Mouse (Mus musculus) stomach, embryonic 16.5 days (tissue): ENCODE measurements at regions not wholly inside any gene's neighbourhood (a gene's known extent, or its start where the extent isn't known, plus 50 kb on each side); places are given as distances from the start of the nearest gene placed in this dataset.

ENCODE experiments used
- ATAC-seq: fragments of 200-750 bp; cut with Nextera tagmentation; 2 replicates; pipeline ENCODE4 v1.8.0; 2017; ENCODE audit warnings: moderate number of reproducible peaks, moderate TSS enrichment; ENCODE audit not compliant: insufficient read depth, low FRiP score
- H3K27ac ChIP-seq: fragments of 300-500 bp; sonication (generic); 2 replicates; pipeline ENCODE4 v1.5.1; 2014; ENCODE audit warnings: low read length
- H3K27me3 ChIP-seq: fragments of 300-500 bp; sonication (generic); 2 replicates; pipeline ENCODE4 v1.6.1; 2014; ENCODE audit warnings: low read length, control low read depth, mixed read lengths; ENCODE audit not compliant: control insufficient read depth, insufficient read depth
- H3K36me3 ChIP-seq: fragments of 300-500 bp; sonication (generic); 2 replicates; pipeline ENCODE4 v1.6.1; 2014; ENCODE audit warnings: low read length; ENCODE audit not compliant: control insufficient read depth, insufficient read depth
- H3K4me1 ChIP-seq: fragments of 300-500 bp; sonication (generic); 2 replicates; pipeline ENCODE4 v1.6.1; 2014; ENCODE audit warnings: low read length, control low read depth, mixed read lengths; ENCODE audit not compliant: control insufficient read depth, insufficient read depth
- H3K4me2 ChIP-seq: fragments of 300-500 bp; sonication (generic); 2 replicates; pipeline ENCODE4 v1.6.1; 2014; ENCODE audit warnings: low read depth, low read length, mixed read lengths
- H3K4me3 ChIP-seq: fragments of 300-500 bp; sonication (generic); replicated peaks from 2 replicates; pipeline ENCODE4 v1.5.1; 2014; ENCODE audit warnings: mild to moderate bottlenecking, low read length
- H3K9ac ChIP-seq: fragments of 300-500 bp; sonication (generic); 2 replicates; pipeline ENCODE4 v1.6.1; 2014; ENCODE audit warnings: low read length
- H3K9me3 ChIP-seq: fragments of 300-500 bp; sonication (generic); replicated peaks from 2 replicates; pipeline ENCODE4 v1.6.1; 2016; ENCODE audit warnings: low read length, control low read depth; ENCODE audit not compliant: control insufficient read depth
- WGBS: fragments of 180-500 bp; shearing (Covaris S2); extraction: QIAGEN DNeasy Blood & Tissue Kit; methylation state at CpG from one replicate; pipeline ENCODE4 v1.1.7; 2014; 5-methylcytosine and 5-hydroxymethylcytosine counted together

- Histone ChIP-seq H3K36me3 (no peaks in the 10 kb centered on the region; the same call in 1 of the 2 replicates), H3K27ac (no peak overlapping the region), H3K4me2 (no peak overlapping the region), H3K9ac (no peak overlapping the region), H3K27me3 (no peaks in the 10 kb centered on the region), H3K4me3 (no peak overlapping the region), H3K9me3 (peaks cover 5% of the 10 kb centered on the region), H3K4me1 (no peaks in the 10 kb centered on the region; the same call in 1 of the 2 replicates)
- WGBS, result 60% methylated on average over 7 of the region's 7 CpGs
- ATAC-seq, result no peak
Measured at GRCm38 (mm10) chr5:148768346-148768745, 160.8 kb downstream of the Katnal1 start.

GRCm38 (mm10) chr5:148765993-148766392 lies 163.1 kb downstream of the Katnal1 start:
- peak; percentile 71; the same call in 1 of the 2 replicates for ATAC-seq
- Histone ChIP-seq H3K9me3 (peaks cover 5% of the 10 kb centered on the region), H3K4me1 (no peaks in the 10 kb centered on the region; the same call in 1 of the 2 replicates), H3K27me3 (no peaks in the 10 kb centered on the region), H3K27ac (no peak overlapping the region), H3K4me2 (no peak overlapping the region), H3K9ac (no peak overlapping the region), H3K36me3 (no peaks in the 10 kb centered on the region; the same call in 1 of the 2 replicates), H3K4me3 (no peak overlapping the region)
- WGBS, result 69% methylated on average over 7 of the region's 7 CpGs

- Histone ChIP-seq H3K9me3 (peaks cover 4% of the 10 kb centered on the region; the same call in 1 of the 2 replicates), H3K27me3 (no peaks in the 10 kb centered on the region), H3K4me3 (no peak overlapping the region), H3K9ac (no peak overlapping the region), H3K4me2 (no peak overlapping the region), H3K27ac (peak overlapping the region; percentile 16; the same call in 1 of the 2 replicates), H3K36me3 (no peaks in the 10 kb centered on the region), H3K4me1 (no peaks in the 10 kb centered on the region; the same call in 1 of the 2 replicates)
- WGBS, result 72% methylated on average over 9 of the region's 9 CpGs
- ATAC-seq, result no peak
Measured at GRCm38 (mm10) chr5:148760108-148760507, 169.0 kb downstream of the Katnal1 start.

- no peak for ATAC-seq
- no peaks in the 10 kb centered on the region; the same call in 1 of the 2 replicates for H3K4me1 ChIP-seq
- WGBS, result 81% methylated on average over 7 of the region's 7 CpGs
- H3K4me3 ChIP-seq, result no peak overlapping the region
- no peak overlapping the region for H3K9ac ChIP-seq
- H3K36me3 ChIP-seq, result no peaks in the 10 kb centered on the region
- peaks cover 4% of the 10 kb centered on the region; the same call in 1 of the 2 replicates for H3K9me3 ChIP-seq
- H3K27ac ChIP-seq, result no peak overlapping the region
- H3K4me2 ChIP-seq, result no peak overlapping the region
- H3K27me3 ChIP-seq, result no peaks in the 10 kb centered on the region
Measured at GRCm38 (mm10) chr5:148758786-148759185, 170.3 kb downstream of the Katnal1 start.

- 74% methylated on average over 5 of the region's 5 CpGs for WGBS
- peaks cover 4% of the 10 kb centered on the region; the same call in 1 of the 2 replicates for H3K9me3 ChIP-seq
- no peak for ATAC-seq
- no peak overlapping the region for H3K4me2 ChIP-seq
- H3K27me3 ChIP-seq, result no peaks in the 10 kb centered on the region
- H3K9ac ChIP-seq, result no peak overlapping the region
- H3K4me1 ChIP-seq, result no peaks in the 10 kb centered on the region
- H3K36me3 ChIP-seq, result no peaks in the 10 kb centered on the region
- no peak overlapping the region for H3K4me3 ChIP-seq
- H3K27ac ChIP-seq, result no peak overlapping the region
Measured at GRCm38 (mm10) chr5:148757715-148758114, 171.4 kb downstream of the Katnal1 start.

- ATAC-seq, result no peak
- Histone ChIP-seq H3K9me3 (peaks cover 4% of the 10 kb centered on the region; the same call in 1 of the 2 replicates), H3K36me3 (no peaks in the 10 kb centered on the region), H3K4me1 (no peaks in the 10 kb centered on the region), H3K27ac (no peak overlapping the region), H3K4me2 (no peak overlapping the region), H3K9ac (no peak overlapping the region), H3K27me3 (no peaks in the 10 kb centered on the region), H3K4me3 (no peak overlapping the region)
- WGBS, result 63% methylated on average over 8 of the region's 8 CpGs
Measured at GRCm38 (mm10) chr5:148757236-148757635, 171.9 kb downstream of the Katnal1 start.

GRCm38 (mm10) chr5:148756246-148756930 lies 172.7 kb downstream of the Katnal1 start:
- no peaks in the 10 kb centered on the region for H3K4me1 ChIP-seq
- H3K27me3 ChIP-seq, result no peaks in the 10 kb centered on the region
- no peak for ATAC-seq
- 83% methylated on average over 16 of the region's 16 CpGs for WGBS
- no peak overlapping the region for H3K27ac ChIP-seq
- H3K36me3 ChIP-seq, result no peaks in the 10 kb centered on the region
- H3K4me3 ChIP-seq, result no peak overlapping the region
- H3K9ac ChIP-seq, result no peak overlapping the region
- H3K4me2 ChIP-seq, result no peak overlapping the region
- H3K9me3 ChIP-seq, result peaks cover 4% of the 10 kb centered on the region; the same call in 1 of the 2 replicates

- ATAC-seq, result no peak
- Histone ChIP-seq H3K27ac (no peak overlapping the region), H3K4me2 (no peak overlapping the region)
Measured at GRCm38 (mm10) chr5:148755807-148756206, 173.3 kb downstream of the Katnal1 start.

GRCm38 (mm10) chr5:148754896-148755295 lies 174.2 kb downstream of the Katnal1 start:
- Histone ChIP-seq H3K4me1 (no peaks in the 10 kb centered on the region), H3K4me3 (no peak overlapping the region), H3K27me3 (no peaks in the 10 kb centered on the region), H3K4me2 (no peak overlapping the region), H3K9me3 (peaks cover 4% of the 10 kb centered on the region; the same call in 1 of the 2 replicates), H3K36me3 (no peaks in the 10 kb centered on the region), H3K9ac (no peak overlapping the region), H3K27ac (no peak overlapping the region)
- ATAC-seq, result 0 out of 2 replicates have a peak, but pooled peaks have one; percentile 31
- 49% methylated on average over 10 of the region's 10 CpGs for WGBS

More at GRCm38 (mm10) chr5:148755807-148756206, 173.3 kb downstream of the Katnal1 start:
- peaks cover 4% of the 10 kb centered on the region; the same call in 1 of the 2 replicates for H3K9me3 ChIP-seq
- H3K9ac ChIP-seq, result no peak overlapping the region
- H3K27me3 ChIP-seq, result no peaks in the 10 kb centered on the region
- H3K36me3 ChIP-seq, result no peaks in the 10 kb centered on the region
- H3K4me3 ChIP-seq, result no peak overlapping the region
- 76% methylated on average over 8 of the region's 8 CpGs for WGBS
- no peaks in the 10 kb centered on the region for H3K4me1 ChIP-seq
